Mouse (Mus musculus): Measurements from ENCODE around the gene Tnfrsf9.

The Tnfrsf9 gene

DNA sequence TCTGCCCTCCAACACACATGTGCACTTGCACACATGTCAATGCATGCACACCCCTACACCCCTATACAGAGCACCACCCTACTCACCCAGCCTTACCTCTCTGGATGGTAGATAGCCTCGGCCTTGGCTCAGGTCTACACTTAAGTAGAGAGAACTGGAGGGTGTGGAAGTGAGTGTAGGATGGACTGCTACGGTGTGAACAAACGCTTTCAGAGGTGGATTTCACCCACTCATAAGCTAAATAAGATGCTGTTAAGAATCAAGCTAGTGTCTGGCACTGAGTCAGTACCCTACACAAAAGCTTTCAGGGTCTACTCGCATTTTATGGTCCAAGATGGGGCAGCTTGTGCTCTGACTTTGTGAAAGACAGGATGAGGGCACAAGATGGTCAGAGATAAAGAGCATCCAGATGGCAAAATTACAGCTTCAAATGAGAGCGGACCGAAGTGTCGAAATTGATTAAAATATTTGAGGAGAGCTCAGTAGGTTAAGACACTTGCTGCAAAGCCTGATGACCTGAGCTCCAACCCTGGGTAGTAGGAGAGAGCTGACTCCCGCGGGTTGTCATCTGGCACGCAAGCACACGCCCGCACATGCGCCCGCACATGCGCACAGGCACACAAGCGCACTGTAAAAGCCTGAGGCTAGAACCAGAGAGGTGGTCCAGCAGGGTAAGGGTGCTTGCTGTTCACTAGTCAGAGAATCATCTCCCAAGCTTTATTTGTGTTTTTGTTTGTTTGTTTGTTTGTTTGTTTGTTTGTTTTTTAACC, 23.1 kb downstream of the Tnfrsf9 start:
- DNase-seq: peak; percentile 65

GRCm38 (mm10) chr4:150938063-150938452, 23.7 kb downstream of the Tnfrsf9 start:
- peak; percentile 51 for DNase-seq

GRCm38 (mm10) chr4:150939991-150940651, 25.8 kb downstream of the Tnfrsf9 start:
- peak; percentile 56 for DNase-seq

DNA sequence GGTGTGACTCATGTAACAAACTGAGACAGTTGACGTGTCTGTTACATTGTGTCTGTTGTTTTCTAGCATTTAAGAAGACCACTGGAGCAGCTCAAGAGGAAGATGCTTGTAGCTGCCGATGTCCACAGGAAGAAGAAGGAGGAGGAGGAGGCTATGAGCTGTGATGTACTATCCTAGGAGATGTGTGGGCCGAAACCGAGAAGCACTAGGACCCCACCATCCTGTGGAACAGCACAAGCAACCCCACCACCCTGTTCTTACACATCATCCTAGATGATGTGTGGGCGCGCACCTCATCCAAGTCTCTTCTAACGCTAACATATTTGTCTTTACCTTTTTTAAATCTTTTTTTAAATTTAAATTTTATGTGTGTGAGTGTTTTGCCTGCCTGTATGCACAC, 30.3 kb downstream of the Tnfrsf9 start:
- DNase-seq: no peak

DNA sequence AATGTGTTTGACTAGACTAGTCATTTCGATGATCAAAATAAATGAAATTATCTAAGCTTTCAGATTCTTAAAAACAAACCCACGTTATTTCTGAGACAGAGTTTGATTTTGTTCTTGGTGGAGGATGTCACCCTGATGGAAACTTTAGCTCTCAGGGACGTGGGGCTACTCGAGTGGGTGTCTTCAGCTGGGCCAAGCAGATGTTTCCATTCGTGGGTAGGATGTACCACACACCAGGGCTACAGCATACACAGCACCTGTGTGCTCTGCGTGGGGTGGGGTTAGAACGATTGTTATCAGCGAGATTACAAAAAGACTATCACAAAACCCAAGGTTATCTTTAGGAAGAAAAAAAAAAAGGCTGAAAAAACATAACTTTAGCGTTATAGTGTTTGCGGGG, 36.6 kb downstream of the Tnfrsf9 start:
- DNase-seq: no peak

- DNase-seq: no peak
Measured at GRCm38 (mm10) chr4:150956369-150957105, 42.2 kb downstream of the Tnfrsf9 start.

DNA sequence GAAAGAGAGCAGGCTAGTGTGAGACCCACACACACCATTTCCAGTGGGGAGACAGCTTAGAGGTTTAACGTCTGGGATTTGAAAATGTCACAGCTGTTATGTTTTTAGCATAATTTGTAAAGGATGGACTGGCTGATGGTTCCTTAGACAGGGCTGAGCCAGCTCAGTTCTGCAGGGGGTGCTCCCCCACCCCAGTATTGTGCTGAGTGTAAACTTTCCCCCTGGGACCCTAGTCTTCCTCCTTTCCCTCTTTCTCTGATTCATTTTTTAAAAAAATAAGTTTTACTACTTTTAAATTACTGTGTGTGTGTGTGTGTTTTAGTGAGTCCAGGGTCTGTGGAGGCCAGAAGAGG, 42.7 kb downstream of the Tnfrsf9 start:
- DNase-seq: no peak

DNA sequence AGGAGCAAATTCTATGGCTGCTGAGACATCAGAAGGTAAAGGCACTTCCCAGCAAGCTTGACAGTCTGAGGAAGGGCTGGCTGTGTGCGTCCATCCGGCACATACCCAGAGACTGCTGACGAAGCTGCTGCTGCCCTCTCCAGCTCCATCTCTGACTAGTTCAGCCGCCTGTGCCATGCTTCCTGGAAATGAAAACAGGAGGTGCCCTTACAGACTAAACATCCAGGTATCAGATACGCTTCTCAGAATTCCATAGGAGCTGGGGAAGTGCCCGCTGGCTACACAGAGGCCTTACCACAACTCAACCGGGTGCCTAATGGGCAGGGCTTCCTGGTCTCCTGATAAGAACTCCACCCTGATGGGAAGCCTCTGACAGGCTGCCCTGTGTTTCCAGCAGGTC, 44.2 kb downstream of the Tnfrsf9 start:
- no peak for DNase-seq

- no peak for DNase-seq
Measured at GRCm38 (mm10) chr4:150962231-150962630, 47.9 kb downstream of the Tnfrsf9 start.

- no peak for DNase-seq
Measured at GRCm38 (mm10) chr4:150963711-150964110, 49.3 kb downstream of the Tnfrsf9 start.

GRCm38 (mm10) chr4:150964635-150965554, 50.5 kb downstream of the Tnfrsf9 start:
- DNase-seq: peak; percentile 96

GRCm38 (mm10) chr4:150965555-150965951, 51.2 kb downstream of the Tnfrsf9 start:
- peak; percentile 33 for DNase-seq

DNA sequence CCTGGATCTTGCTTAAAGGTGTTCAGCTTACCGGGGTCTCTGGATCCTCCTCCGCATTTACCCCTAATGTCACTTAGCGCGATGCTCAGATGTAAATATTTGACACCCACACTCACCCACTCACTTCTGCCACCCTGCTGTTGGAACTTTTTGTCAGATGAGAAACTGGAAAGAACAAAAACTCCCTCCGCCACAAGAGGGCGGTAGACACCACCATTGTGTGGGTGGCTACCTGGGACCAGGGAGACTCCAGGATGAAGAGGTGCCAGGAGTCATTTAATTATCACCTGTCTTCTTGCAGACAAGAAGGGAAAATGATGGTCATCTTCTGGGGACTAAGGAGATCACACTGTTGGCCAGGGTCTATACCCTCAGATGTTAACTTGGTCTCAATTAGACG, 52.2 kb downstream of the Tnfrsf9 start:
- peak; percentile 85 for DNase-seq

DNA sequence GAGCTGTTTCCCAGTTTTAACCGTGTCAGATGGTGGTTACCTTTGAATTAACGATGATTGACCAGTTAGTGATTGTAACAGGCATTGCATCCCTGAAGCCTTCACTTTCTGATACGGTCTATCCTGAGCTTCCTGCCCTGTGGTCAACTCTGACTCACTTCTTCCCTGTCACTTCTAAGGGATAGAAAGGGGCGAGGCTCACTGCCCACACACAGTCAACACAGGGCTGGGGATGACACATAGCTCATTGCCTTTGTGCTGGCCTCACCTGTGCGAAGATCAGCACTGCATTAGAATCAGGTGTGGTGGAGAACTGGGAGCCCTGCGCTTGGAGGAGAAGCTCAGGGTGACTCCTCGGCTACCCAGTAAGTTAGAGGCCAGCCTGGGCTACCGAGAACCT, 54.6 kb downstream of the Tnfrsf9 start:
- no peak for DNase-seq

DNA sequence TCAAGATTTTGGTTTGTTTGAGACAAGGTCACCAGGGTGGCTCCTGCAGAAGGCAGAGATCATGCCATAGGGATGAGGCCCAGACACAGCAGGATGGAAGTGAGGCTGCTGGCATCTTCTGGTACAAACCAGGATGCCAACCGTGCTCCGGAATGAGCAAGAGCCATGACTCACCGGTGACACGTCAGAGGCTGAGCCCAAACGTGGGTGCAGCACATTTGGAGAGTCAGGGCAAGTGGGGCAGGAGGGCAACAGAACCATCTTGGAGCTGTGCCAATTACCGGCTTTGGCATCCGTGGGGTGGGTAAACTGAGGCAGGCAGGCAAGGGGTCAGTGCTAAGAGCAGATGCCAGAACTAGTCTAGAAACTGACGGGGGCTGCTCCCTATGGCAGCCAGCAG, 58.9 kb downstream of the Tnfrsf9 start:
- no peak for DNase-seq

DNA sequence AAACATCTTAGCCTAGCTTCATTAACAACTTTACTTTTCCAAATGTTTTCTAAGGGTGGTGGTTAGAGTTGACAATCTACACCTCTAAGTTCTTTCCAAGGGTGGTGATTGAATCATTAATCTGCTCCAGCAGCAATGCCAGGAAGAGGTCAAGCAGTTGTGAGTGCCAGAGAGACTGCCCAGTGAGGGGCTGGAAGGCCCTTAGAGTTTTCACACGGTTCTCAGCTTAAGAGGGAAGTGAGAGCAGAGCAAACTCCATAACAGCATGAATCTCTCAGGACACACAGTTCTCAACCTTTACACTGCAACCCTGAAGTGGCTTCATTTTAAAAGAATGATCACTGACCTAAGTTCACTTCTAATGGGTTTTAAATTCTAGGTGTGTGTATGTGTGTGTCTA, 60.8 kb downstream of the Tnfrsf9 start:
- DNase-seq: no peak

DNA sequence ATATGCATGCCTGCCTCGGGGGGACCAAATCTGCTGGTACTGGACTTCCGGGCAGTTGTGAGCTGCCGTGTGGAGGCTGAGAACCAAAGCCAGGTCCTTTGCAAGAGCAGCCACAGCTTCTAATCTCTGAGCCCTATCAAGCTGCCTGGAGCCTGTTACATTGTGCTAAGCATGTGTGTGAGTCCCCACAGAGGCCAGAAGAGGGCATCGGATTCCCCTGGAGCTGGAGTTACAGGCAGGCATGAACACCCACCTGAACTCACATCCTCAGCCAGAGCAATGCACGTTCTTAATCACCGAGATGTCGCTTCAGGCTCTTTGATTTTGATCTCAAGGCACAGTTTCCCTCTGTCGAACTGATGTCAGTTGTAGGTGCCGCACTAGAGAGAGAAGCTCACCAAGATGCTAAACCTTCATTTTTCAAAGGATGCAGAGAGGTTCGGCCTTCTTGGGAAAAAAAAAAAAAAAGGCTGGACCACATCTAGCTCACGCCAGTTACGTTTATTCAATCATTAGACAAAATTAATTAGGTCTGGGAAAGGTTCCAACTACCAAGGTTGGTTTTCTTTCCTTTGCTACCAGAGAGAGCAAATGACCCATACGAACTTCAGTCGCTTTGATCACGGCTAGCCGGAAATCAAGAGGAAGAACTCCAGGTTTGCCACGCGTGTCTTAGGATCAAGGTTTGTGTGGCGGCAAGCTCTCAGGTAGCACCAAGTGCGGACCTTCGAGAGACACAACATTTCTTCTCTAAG, 64.0 kb downstream of the Tnfrsf9 start:
- no peak for DNase-seq

DNA sequence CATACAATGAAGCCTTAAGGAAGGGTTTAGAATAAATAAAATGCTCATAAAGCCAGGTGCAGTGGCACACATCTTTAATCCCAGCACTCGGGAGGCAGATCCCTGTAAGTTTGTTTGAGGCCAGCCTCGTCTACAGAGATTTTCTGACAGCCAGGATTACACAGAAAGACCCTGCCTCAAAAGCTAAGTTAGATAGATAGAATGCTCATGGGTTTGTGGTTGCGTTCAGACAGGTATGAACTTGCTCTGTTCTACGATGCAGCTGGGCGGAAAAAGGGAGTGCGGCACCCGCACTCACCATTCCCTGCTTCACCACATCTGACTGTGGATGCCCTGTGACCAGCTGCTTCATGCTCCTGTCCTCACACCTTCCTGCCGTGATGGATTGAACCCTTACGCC, 65.1 kb downstream of the Tnfrsf9 start:
- no peak for DNase-seq

DNA sequence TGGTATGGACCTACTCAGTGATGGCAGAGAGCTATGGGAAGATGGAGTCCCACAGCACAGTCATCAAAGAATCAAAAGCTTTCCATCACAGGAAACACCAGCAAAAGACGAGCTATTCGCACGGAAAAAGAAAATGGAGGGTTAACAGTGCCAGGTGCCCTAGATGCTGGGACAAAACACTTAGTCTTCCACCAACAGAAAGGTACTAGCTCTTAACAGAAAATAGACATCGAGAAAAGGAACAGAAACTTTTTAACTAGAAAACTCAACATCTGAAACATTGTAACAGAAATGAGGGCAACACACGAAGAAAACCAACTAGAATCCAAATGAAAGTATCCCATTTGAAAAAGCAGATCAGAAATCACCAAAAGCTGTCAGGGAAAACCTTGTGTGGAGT, 65.8 kb downstream of the Tnfrsf9 start:
- DNase-seq: no peak

- DNase-seq: peak; percentile 68
Measured at GRCm38 (mm10) chr4:150990148-150990547, 75.8 kb downstream of the Tnfrsf9 start.

Data from thymus, postnatal 4 days (tissue).